Mouse (Mus musculus): ENCODE results near the gene Slc38a2. TPM values are rescaled to one million over a fixed set of nuclear protein-coding genes. Genes with fewer than 3 reads are reported as not detected.

Gene Slc38a2
- total and polyA plus RNA-seq, 3 experiments: 59.3 to 209 (median 149) TPM

DNA sequence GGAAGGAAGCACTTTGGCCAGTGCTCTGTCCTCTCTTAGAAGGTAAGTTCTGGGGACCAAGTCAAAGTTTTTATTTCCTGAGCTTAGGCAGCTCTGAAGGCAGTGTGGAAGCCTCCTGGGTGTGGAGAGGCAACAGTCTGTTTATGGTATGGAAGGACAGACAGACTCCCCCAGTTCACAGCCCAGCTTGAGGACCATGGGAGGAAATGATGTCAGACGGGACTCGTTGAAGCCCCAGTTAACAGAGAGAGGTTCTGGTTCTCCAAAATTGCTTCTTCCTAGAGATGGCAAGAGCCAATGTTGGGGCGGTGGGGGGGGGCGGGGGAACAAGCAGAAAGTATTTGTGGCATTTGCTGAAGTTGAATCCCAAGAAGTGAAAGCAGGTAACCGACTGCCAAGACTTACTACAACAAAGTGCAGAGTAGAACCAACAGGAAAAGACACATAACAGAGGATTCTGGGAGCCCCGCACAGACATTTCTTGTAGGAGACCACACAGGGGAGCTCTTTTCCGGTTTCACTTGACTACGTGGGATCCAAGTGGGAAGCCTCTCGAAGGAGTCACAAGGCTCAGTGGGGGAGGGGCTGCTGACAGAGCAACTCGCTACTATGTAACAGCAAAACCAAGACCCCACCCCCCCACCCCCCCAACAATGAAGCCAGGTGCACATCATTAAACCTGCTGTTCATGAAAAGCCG, 15.2 kb downstream of the Slc38a2 start:
- Histone ChIP-seq H3K4me3 (no peak overlapping the region), H3K27ac (no peak overlapping the region; the same call in 1 of the 2 replicates)
- peak in 1 of 2 experiments; percentile 48 for DNase-seq

GRCm38 (mm10) chr15:96678871-96679773, 20.4 kb downstream of the Slc38a2 start:
- peaks cover 4% of the 10 kb centered on the region for H3K4me1 ChIP-seq (ENCODE audit: control insufficient read depth, insufficient read depth, low read length)
- no peaks in the 10 kb centered on the region for H3K27me3 ChIP-seq (ENCODE audit: control insufficient read depth, insufficient read depth, low read length)
- intact Hi-C loops (cut with DNase I): no loop called here
- DNase-seq: no peak
- 45% methylated on average over 19 of the region's 19 CpGs for WGBS
- H3K9ac ChIP-seq (ENCODE audit: low read depth, low read length): no peak overlapping the region
- H3K27ac ChIP-seq: no peak overlapping the region
- H3K79me2 ChIP-seq (replicated peaks; ENCODE audit: control insufficient read depth, insufficient read depth, low read length): no peaks in the 10 kb centered on the region
- TF ChIP-seq CTCF (IDR thresholded peaks at IDR 0.05) (no peak), EP300 (IDR thresholded peaks at IDR 0.05; ENCODE audit: insufficient read depth, low read depth, low read length) (no peak), POLR2A (IDR thresholded peaks at IDR 0.05; ENCODE audit: insufficient read depth, low read depth, low read length) (no peak)
- no peak overlapping the region for H3K4me3 ChIP-seq
- no peaks in the 10 kb centered on the region for H3K36me3 ChIP-seq (ENCODE audit: control insufficient read depth, insufficient read depth, low read length)

More for the DNA sequence above, 15.2 kb downstream of the Slc38a2 start:
- peaks cover 11% of the 10 kb centered on the region for H3K36me3 ChIP-seq (ENCODE audit: control insufficient read depth, insufficient read depth, low read length)
- H3K27me3 ChIP-seq (ENCODE audit: control insufficient read depth, insufficient read depth, low read length): no peaks in the 10 kb centered on the region
- no peak overlapping the region for H3K9ac ChIP-seq (ENCODE audit: low read depth, low read length)
- 26% methylated on average over 11 of the region's 11 CpGs for WGBS
- no peak for TF ChIP-seq EP300 (IDR thresholded peaks at IDR 0.05; ENCODE audit: insufficient read depth, low read depth, low read length)
- peak; percentile 51 for TF ChIP-seq CTCF (IDR thresholded peaks at IDR 0.05)
- H3K79me2 ChIP-seq (replicated peaks; ENCODE audit: control insufficient read depth, insufficient read depth, low read length): no peaks in the 10 kb centered on the region
- intact Hi-C loops (cut with DNase I): no loop called here
- H3K4me1 ChIP-seq (ENCODE audit: control insufficient read depth, insufficient read depth, low read length): no peaks in the 10 kb centered on the region; the same call in 1 of the 2 replicates

GRCm38 (mm10) chr15:96676518-96676917, 23.0 kb downstream of the Slc38a2 start:
- Histone ChIP-seq H3K4me3 (no peak overlapping the region), H3K4me1 (ENCODE audit: control insufficient read depth, insufficient read depth, low read length) (peaks cover 4% of the 10 kb centered on the region), H3K36me3 (ENCODE audit: control insufficient read depth, insufficient read depth, low read length) (no peaks in the 10 kb centered on the region), H3K27ac (no peak overlapping the region), H3K9ac (ENCODE audit: low read depth, low read length) (no peak overlapping the region), H3K79me2 (replicated peaks; ENCODE audit: control insufficient read depth, insufficient read depth, low read length) (no peaks in the 10 kb centered on the region), H3K27me3 (ENCODE audit: control insufficient read depth, insufficient read depth, low read length) (no peaks in the 10 kb centered on the region)
- no peak for DNase-seq
- intact Hi-C loops (cut with DNase I): no loop called here
- 26% methylated on average over 10 of the region's 10 CpGs for WGBS
- no peak for TF ChIP-seq CTCF (IDR thresholded peaks at IDR 0.05)
- no peak for TF ChIP-seq POLR2A (IDR thresholded peaks at IDR 0.05; ENCODE audit: insufficient read depth, low read depth, low read length)
- no peak for TF ChIP-seq EP300 (IDR thresholded peaks at IDR 0.05; ENCODE audit: insufficient read depth, low read depth, low read length)

GRCm38 (mm10) chr15:96675744-96676143, 23.8 kb downstream of the Slc38a2 start:
- Histone ChIP-seq H3K9ac (ENCODE audit: low read depth, low read length) (no peak overlapping the region), H3K27me3 (ENCODE audit: control insufficient read depth, insufficient read depth, low read length) (no peaks in the 10 kb centered on the region), H3K79me2 (replicated peaks; ENCODE audit: control insufficient read depth, insufficient read depth, low read length) (no peaks in the 10 kb centered on the region), H3K4me3 (no peak overlapping the region), H3K27ac (no peak overlapping the region), H3K36me3 (ENCODE audit: control insufficient read depth, insufficient read depth, low read length) (no peaks in the 10 kb centered on the region), H3K4me1 (ENCODE audit: control insufficient read depth, insufficient read depth, low read length) (peaks cover 4% of the 10 kb centered on the region)
- WGBS: 70% methylated on average over 15 of the region's 15 CpGs
- peak in 1 of 2 experiments; percentile 1 for DNase-seq
- intact Hi-C loops (cut with DNase I): no loop called here
- TF ChIP-seq CTCF (IDR thresholded peaks at IDR 0.05) (no peak), EP300 (IDR thresholded peaks at IDR 0.05; ENCODE audit: insufficient read depth, low read depth, low read length) (no peak), POLR2A (IDR thresholded peaks at IDR 0.05; ENCODE audit: insufficient read depth, low read depth, low read length) (no peak)

GRCm38 (mm10) chr15:96675055-96675454, 24.5 kb downstream of the Slc38a2 start:
- Histone ChIP-seq H3K9ac (ENCODE audit: low read depth, low read length) (no peak overlapping the region), H3K4me3 (no peak overlapping the region), H3K4me1 (ENCODE audit: control insufficient read depth, insufficient read depth, low read length) (peaks cover 4% of the 10 kb centered on the region), H3K27me3 (ENCODE audit: control insufficient read depth, insufficient read depth, low read length) (no peaks in the 10 kb centered on the region), H3K36me3 (ENCODE audit: control insufficient read depth, insufficient read depth, low read length) (no peaks in the 10 kb centered on the region), H3K27ac (no peak overlapping the region), H3K79me2 (replicated peaks; ENCODE audit: control insufficient read depth, insufficient read depth, low read length) (no peaks in the 10 kb centered on the region)
- intact Hi-C loops (cut with DNase I): no loop called here
- WGBS: 90% methylated on average over 11 of the region's 11 CpGs
- no peak for DNase-seq
- TF ChIP-seq POLR2A (IDR thresholded peaks at IDR 0.05; ENCODE audit: insufficient read depth, low read depth, low read length) (no peak), CTCF (IDR thresholded peaks at IDR 0.05) (no peak), EP300 (IDR thresholded peaks at IDR 0.05; ENCODE audit: insufficient read depth, low read depth, low read length) (no peak)

- whole genome bisulfite sequencing: 61% methylated on average over 1 of the region's 1 CpGs
- no peak for DNase-seq
- Histone ChIP-seq H3K4me3 (no peak overlapping the region), H3K9ac (ENCODE audit: low read depth, low read length) (no peak overlapping the region), H3K27ac (no peak overlapping the region), H3K36me3 (ENCODE audit: control insufficient read depth, insufficient read depth, low read length) (no peaks in the 10 kb centered on the region), H3K4me1 (ENCODE audit: control insufficient read depth, insufficient read depth, low read length) (peaks cover 4% of the 10 kb centered on the region), H3K79me2 (replicated peaks; ENCODE audit: control insufficient read depth, insufficient read depth, low read length) (no peaks in the 10 kb centered on the region), H3K27me3 (ENCODE audit: control insufficient read depth, insufficient read depth, low read length) (no peaks in the 10 kb centered on the region)
- intact Hi-C loops (cut with DNase I): no loop called here
- TF ChIP-seq CTCF (IDR thresholded peaks at IDR 0.05): no peak
These were observed 25.4 kb downstream of the Slc38a2 start for GRCm38 (mm10) chr15:96674089-96674488.
